Mouse (Mus musculus) midbrain, embryonic 10.5 days (tissue): ENCODE data around the gene Spp1. TPM values are rescaled to one million over a fixed set of nuclear protein-coding genes. Genes with fewer than 3 reads are reported as not detected.

Experiments used
- DNase-seq: peaks from one replicate; pipeline ENCODE4 v3.0.0-alpha.2; 2017; ENCODE audit warnings: low spot score
- H3K27ac ChIP-seq: fragments of 300-500 bp; sonication (generic); replicated peaks from 2 replicates; pipeline ENCODE4 v1.5.1; 2016; ENCODE audit warnings: mild to moderate bottlenecking
- H3K27me3 ChIP-seq: fragments of 300-500 bp; sonication (generic); 2 replicates; pipeline ENCODE4 v1.6.1; 2016; ENCODE audit warnings: low read depth, mild to moderate bottlenecking; ENCODE audit not compliant: poor library complexity, severe bottlenecking
- H3K36me3 ChIP-seq: fragments of 300-500 bp; sonication (generic); 2 replicates; pipeline ENCODE4 v1.6.1; 2016; ENCODE audit warnings: mild to moderate bottlenecking, moderate library complexity
- H3K4me1 ChIP-seq: fragments of 300-500 bp; sonication (generic); 2 replicates; pipeline ENCODE4 v1.6.1; 2016
- H3K4me3 ChIP-seq: fragments of 300-500 bp; sonication (generic); 2 replicates; pipeline ENCODE4 v1.5.1; 2016; ENCODE audit warnings: mild to moderate bottlenecking, moderate library complexity
- H3K9me3 ChIP-seq: fragments of 300-500 bp; sonication (generic); replicated peaks from 2 replicates; pipeline ENCODE4 v1.6.1; 2016; ENCODE audit warnings: mild to moderate bottlenecking
- WGBS: fragments of 180-500 bp; shearing (Covaris S2); methylation state at CpG from one replicate; pipeline ENCODE4 v1.1.7; 2016; 5-methylcytosine and 5-hydroxymethylcytosine counted together
- polyA plus RNA-seq: library from polyadenylated mRNA; unstranded; fragments of >200 nt; fragmentation: Nextera tagmentation; extraction: Ambion mirVana; gene quantifications from 2 replicates; pipeline ENCODE4 v1.2.1, GENCODE M21; 2016

Spp1 gene
- polyA plus RNA-seq, 1 experiment from 2014 or later, result 2.9 TPM

DNA sequence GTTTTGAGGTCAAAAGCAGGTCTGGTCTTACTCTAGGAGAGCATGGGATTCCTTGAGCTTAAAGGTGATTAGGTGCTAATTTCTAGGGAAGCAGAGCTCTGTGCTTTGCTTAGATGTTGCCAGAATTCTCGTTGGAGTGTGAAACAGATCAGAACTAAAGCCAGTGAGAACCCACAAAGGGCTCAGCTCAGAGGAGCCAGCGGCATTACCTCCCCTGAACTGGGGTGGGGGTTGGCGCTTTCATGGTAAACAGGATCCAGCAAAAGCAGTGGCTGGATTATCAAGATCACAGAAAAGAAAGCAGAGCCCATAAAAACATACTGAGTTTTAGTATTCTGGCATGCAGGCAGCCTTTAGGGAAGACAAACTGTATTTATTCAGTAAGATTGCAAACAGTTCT lies 28.2 kb upstream of the Spp1 start:
- H3K9me3 ChIP-seq, result no peaks in the 10 kb centered on the region
- H3K36me3 ChIP-seq, result no peaks in the 10 kb centered on the region
- no peak overlapping the region; the same call in 1 of the 2 replicates for H3K27ac ChIP-seq
- WGBS, result 12% methylated on average over 3 of the region's 3 CpGs
- no peak for DNase-seq
- H3K4me3 ChIP-seq, result no peak overlapping the region
- peaks cover 29% of the 10 kb centered on the region for H3K4me1 ChIP-seq
- no peaks in the 10 kb centered on the region for H3K27me3 ChIP-seq

DNA sequence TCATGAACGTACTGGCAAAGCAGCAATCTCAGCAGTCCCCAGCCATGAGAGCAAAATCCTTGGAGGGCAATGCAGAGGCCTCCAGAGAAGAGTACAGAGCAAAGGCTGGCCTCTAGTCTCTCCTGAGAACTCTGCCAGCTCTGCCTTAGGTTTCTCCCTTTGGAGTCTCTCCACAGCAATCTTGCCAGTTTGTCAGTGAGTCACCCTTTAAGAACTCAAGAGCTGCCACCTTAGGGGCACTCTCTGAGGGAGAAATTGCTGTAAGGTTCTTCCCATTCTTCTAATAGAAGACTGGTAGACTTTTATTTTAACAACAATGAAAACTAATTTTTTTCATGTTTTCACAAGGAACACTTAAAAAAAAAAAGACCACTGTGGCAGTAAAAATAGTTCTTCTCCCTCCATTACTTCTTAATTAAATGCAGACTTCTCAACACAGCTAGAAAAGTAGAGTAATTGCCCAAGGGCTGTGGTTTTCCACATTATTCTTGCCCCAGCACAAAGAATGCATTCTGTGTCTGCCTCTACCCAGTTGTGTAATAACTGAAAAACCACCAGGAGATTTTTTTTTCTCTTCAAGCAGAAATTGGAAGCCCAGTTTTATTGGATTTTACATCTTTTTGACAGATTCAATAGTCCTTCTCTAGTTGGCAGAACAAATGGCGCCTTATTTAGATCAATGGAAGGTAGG lies 27.2 kb upstream of the Spp1 start:
- H3K4me1 ChIP-seq, result peaks cover 22% of the 10 kb centered on the region
- H3K27ac ChIP-seq, result no peak overlapping the region
- DNase-seq, result no peak
- H3K27me3 ChIP-seq, result no peaks in the 10 kb centered on the region
- WGBS, result 84% methylated on average over 2 of the region's 2 CpGs
- H3K4me3 ChIP-seq, result no peak overlapping the region
- H3K9me3 ChIP-seq, result no peaks in the 10 kb centered on the region
- no peaks in the 10 kb centered on the region for H3K36me3 ChIP-seq

DNA sequence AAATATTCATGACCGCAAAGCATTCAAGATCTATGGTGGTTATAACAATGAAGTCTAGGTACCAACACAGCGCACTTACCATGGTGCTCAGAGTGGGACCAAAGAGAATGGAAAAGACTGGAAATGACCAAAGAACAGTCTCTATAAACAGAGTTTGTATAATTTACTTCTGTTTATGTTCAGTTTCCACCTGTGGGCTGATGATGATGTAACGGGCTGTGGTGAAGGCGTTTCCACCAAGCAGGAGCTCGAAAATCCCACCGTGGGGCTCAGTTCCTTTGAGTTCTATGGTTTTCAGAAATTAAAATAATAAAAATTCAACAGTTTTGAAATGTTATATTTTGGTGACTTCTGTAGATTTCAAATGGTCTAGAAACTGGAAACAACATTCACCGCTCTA lies 26.4 kb upstream of the Spp1 start:
- DNase-seq, result no peak
- Histone ChIP-seq H3K27ac (no peak overlapping the region), H3K27me3 (no peaks in the 10 kb centered on the region), H3K4me3 (no peak overlapping the region), H3K9me3 (no peaks in the 10 kb centered on the region), H3K4me1 (peaks cover 22% of the 10 kb centered on the region), H3K36me3 (no peaks in the 10 kb centered on the region)
- 97% methylated on average over 7 of the region's 7 CpGs for WGBS

DNA sequence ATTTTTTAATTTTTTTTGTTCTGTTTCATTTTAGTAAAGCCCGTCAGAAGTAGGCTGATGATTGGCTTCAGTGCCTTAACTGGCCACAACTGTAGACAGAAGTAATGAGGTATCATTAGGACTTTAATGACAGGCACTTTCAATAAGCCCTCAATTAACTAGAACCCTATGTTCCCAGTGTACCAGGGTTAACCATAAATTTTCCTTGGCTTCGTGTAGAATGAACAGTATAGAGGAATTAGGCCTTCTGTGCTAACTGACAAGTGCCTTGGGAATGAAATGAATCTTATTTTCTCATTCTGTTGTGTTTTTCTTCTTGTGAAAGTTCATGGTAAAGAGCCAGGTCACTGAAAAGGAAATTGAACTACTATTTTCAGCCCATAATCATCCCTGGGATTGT lies 18.9 kb upstream of the Spp1 start:
- no peaks in the 10 kb centered on the region for H3K4me1 ChIP-seq
- WGBS, result 81% methylated on average over 2 of the region's 2 CpGs
- H3K4me3 ChIP-seq, result no peak overlapping the region
- H3K36me3 ChIP-seq, result no peaks in the 10 kb centered on the region
- no peaks in the 10 kb centered on the region for H3K27me3 ChIP-seq
- no peak overlapping the region for H3K27ac ChIP-seq
- no peak for DNase-seq
- no peaks in the 10 kb centered on the region for H3K9me3 ChIP-seq

DNA sequence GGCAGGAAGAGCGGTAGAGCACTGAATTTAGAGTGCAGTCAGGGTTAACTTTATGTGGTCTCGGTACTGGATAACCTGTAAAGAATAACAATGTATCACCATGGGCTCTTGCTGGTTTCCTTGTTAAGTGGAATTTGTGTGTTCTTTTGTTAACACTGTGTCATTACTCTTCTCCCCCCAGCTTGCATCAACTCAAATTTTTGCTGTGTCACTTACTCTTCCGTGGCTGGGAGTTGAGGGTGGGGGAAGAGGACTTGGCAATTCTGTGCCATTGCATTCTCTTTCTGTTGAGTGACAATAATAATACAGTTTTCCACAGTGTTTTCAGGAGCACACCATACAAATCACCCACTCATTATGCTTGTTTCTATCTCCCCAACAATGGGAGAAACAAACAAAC lies 17.9 kb upstream of the Spp1 start:
- 88% methylated on average over 3 of the region's 3 CpGs for WGBS
- Histone ChIP-seq H3K4me1 (no peaks in the 10 kb centered on the region), H3K4me3 (no peak overlapping the region)

DNA sequence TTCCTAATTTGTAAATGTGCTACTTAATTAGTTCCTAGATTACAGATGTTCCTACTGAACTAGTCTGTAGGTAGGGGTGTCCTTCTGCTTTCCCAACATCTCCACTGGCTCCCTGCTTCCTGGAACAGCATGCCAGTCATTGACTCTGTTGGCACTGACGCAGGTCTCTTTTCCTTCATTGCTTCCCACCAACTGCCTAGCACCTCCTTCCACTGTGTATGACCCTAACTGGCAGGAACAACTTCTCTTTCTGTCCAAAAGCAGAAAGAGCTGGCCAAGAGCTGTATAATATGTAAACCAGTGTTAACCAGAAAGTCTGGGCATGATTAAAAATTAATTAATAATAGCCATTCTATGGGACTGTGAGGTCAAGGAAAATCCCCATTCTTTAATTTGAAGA lies 17.2 kb upstream of the Spp1 start:
- no peaks in the 10 kb centered on the region for H3K9me3 ChIP-seq
- WGBS, result 90% methylated on average over 1 of the region's 1 CpGs
- no peak overlapping the region for H3K27ac ChIP-seq
- no peaks in the 10 kb centered on the region for H3K36me3 ChIP-seq
- no peak overlapping the region for H3K4me3 ChIP-seq
- no peaks in the 10 kb centered on the region for H3K4me1 ChIP-seq
- no peaks in the 10 kb centered on the region for H3K27me3 ChIP-seq
- no peak for DNase-seq

More for the DNA sequence above, 17.9 kb upstream of the Spp1 start:
- no peak for DNase-seq
- Histone ChIP-seq H3K9me3 (no peaks in the 10 kb centered on the region), H3K27me3 (no peaks in the 10 kb centered on the region), H3K27ac (no peak overlapping the region), H3K36me3 (no peaks in the 10 kb centered on the region)

DNA sequence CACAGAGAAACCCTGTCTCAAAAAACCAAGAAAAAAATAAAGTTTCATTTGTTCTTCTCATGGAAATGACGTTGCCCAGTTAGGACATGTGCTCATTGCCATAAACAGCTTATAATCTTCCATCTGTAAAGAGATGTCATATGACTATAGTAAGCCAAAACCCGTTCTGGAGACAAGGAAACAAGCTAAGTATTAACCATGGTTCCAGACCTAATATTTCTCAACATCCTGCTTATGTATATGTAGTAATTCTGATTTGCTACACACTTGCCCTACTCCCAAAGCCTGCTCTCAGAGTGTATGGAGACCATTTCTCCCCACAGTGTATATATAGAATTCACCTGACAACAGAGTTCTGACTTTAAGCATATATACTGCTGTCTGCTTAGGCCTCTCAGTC lies 12.9 kb upstream of the Spp1 start:
- Histone ChIP-seq H3K4me3 (no peak overlapping the region), H3K4me1 (no peaks in the 10 kb centered on the region), H3K27me3 (no peaks in the 10 kb centered on the region), H3K9me3 (no peaks in the 10 kb centered on the region), H3K36me3 (no peaks in the 10 kb centered on the region), H3K27ac (no peak overlapping the region)
- no peak for DNase-seq
- 73% methylated on average over 2 of the region's 2 CpGs for WGBS

DNA sequence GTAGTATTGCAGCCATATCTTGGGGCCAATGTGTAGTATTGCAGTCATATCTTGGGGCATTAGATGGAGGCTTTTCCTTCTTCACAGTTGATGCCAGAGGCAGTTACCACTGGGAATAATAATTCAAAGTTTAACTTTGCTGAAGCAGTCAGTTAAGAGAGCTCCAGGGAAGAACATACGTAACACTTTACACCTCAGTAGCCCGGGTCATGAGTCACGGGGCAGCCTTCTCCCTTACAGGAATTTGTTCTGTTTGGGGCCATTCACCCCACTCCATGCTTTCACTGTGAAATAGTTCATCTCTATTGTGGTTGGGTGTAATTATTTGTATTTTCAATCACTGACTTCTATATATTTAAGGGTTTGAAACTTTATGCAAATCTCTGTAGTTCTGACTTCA lies 11.1 kb upstream of the Spp1 start:
- H3K36me3 ChIP-seq, result no peaks in the 10 kb centered on the region
- H3K27ac ChIP-seq, result no peak overlapping the region
- no peak for DNase-seq
- H3K4me3 ChIP-seq, result no peak overlapping the region
- no peaks in the 10 kb centered on the region for H3K4me1 ChIP-seq
- no peaks in the 10 kb centered on the region for H3K9me3 ChIP-seq
- WGBS, result 86% methylated on average over 3 of the region's 3 CpGs
- H3K27me3 ChIP-seq, result no peaks in the 10 kb centered on the region

DNA sequence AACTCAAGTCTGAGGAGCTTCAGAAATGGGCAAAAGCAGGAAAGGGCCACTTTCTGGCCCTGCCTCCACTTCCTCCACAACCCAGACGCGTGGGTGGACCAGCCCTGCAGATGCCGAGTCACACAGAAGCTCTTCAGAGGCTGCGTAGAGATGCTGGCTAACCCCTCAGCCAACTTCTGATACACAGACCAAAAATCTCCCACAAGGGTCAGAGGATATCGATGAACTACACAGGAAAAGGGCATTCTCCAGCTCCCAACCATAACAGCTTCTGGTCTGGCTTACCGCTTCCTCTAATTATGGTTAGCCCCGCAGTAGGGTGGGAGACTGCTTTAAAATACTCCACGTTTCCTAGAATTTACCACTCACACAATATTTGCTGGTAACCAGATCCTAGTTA lies 9.0 kb upstream of the Spp1 start:
- WGBS, result 91% methylated on average over 8 of the region's 8 CpGs

DNA sequence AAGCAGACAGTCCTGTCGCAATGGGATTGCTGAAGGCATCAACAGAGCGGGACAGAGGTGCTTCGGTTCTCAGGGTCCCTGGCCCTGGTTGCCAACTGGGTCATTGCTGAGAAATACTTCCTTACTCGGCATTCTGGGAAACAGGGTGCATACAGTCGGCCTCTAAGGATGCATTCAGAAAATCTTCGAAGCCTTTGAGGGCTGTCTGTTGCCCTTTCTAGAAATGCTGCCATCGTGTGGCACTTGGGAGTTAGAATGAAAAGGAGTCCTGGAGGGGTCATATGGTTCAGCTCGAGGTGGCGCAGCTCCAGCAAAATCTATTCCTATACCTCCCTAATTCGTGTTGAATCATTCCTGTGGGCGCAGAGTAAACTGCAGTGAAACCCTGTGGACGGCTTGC lies 2.0 kb upstream of the Spp1 start:
- Histone ChIP-seq H3K4me1 (0 out of 2 replicates have a peak, but pooled peaks cover 2% of the 10 kb centered on the region), H3K27me3 (no peaks in the 10 kb centered on the region), H3K9me3 (no peaks in the 10 kb centered on the region), H3K4me3 (no peak overlapping the region), H3K27ac (no peak overlapping the region), H3K36me3 (no peaks in the 10 kb centered on the region)
- WGBS, result 50% methylated on average over 12 of the region's 12 CpGs
- DNase-seq, result no peak

More for the DNA sequence above, 9.0 kb upstream of the Spp1 start:
- DNase-seq, result no peak
- no peak overlapping the region for H3K27ac ChIP-seq
- no peaks in the 10 kb centered on the region for H3K36me3 ChIP-seq
- H3K9me3 ChIP-seq, result no peaks in the 10 kb centered on the region
- no peaks in the 10 kb centered on the region for H3K4me1 ChIP-seq
- H3K27me3 ChIP-seq, result no peaks in the 10 kb centered on the region
- no peak overlapping the region for H3K4me3 ChIP-seq

DNA sequence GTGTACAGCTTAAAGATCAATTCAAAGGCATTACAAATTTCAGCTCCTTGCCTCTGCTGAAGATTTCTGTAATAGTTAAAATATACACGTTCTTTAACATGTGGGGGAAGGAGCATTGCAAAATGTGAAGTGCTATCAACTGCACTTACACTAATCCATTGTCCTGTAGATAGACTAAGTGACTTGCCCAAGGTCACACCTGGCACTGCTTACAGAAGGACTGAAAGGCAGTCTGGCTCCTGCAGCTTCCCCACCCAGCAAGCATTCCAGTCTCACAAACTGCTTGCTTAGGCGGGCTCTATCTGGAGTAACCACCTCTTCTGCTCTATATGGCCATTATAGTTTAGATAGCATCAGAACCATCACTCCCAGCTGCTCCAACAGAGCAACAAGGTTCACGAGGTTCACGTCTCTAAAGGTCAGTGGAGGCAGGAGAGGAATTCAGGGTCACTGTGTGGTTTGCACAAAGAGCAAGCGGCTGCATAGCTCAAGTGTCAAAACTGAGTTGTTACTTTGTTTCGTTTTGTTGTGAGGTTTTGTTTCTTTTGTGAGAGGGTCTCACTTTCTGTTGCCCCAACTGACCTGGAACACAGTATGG lies 851 bp upstream of the Spp1 start:
- no peaks in the 10 kb centered on the region for H3K9me3 ChIP-seq
- H3K4me1 ChIP-seq, result 0 out of 2 replicates have a peak, but pooled peaks cover 6% of the 10 kb centered on the region
- no peaks in the 10 kb centered on the region for H3K27me3 ChIP-seq
- H3K36me3 ChIP-seq, result no peaks in the 10 kb centered on the region
- DNase-seq, result no peak
- H3K4me3 ChIP-seq, result no peak overlapping the region
- WGBS, result 63% methylated on average over 6 of the region's 6 CpGs
- H3K27ac ChIP-seq, result no peak overlapping the region

DNA sequence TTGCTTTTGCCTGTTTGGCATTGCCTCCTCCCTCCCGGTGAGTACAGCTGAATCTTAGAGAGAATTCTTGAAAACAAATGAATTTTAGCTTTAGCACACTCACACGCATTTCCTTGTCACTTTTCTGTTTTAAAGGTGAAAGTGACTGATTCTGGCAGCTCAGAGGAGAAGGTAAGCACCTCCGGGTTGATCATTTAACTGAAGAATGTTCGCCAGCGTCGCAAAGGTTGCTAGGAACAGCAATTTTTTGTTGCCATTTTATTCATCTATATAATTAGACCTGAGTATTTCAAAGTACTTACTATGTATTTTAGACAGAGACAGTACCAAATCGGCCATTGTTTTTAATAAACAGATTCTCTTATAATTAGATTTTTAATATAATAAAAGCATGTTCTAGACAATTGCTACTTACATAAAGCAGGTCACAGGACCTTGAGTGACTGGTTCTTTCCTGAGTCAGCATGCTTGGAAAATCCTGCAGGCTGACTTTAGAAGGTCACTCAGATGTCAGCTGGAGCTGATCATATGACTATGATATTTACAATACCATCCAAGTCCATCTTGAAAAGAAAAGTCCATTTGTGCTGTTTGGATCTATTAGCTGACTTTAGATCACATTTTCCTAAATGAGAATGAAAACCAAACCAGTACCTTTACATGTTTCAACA lies 1.6 kb downstream of the Spp1 start:
- Histone ChIP-seq H3K27me3 (no peaks in the 10 kb centered on the region), H3K4me1 (0 out of 2 replicates have a peak, but pooled peaks cover 6% of the 10 kb centered on the region), H3K9me3 (no peaks in the 10 kb centered on the region), H3K27ac (no peak overlapping the region), H3K36me3 (no peaks in the 10 kb centered on the region), H3K4me3 (no peak overlapping the region)
- 83% methylated on average over 7 of the region's 7 CpGs for WGBS
- no peak for DNase-seq

DNA sequence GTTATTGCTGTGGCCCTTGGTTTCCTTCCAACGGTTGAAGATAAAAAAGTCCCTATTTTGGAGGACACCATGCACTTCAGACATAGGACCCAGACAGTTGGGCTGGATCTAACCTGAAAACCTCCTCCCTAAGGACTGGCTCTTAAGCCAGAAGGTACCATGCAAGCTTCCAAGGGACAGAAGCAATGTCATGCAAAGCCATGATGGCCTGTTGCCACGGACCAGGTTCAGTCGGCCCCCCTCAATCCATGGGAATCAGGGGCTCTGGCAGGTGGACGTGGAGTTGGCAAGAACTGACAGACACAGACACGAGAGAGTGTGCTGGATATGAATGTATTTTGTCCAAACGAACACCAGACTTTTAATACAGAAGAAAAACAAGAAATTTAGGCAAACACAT lies 7.5 kb downstream of the Spp1 start:
- no peak overlapping the region for H3K27ac ChIP-seq
- no peak overlapping the region for H3K4me3 ChIP-seq
- WGBS, result 63% methylated on average over 6 of the region's 6 CpGs
- H3K4me1 ChIP-seq, result 0 out of 2 replicates have a peak, but pooled peaks cover 6% of the 10 kb centered on the region
- no peaks in the 10 kb centered on the region for H3K9me3 ChIP-seq
- no peaks in the 10 kb centered on the region for H3K27me3 ChIP-seq
- no peaks in the 10 kb centered on the region for H3K36me3 ChIP-seq
- DNase-seq, result no peak
